Mouse (Mus musculus) spleen, adult 2 months (tissue): Measurements from ENCODE around the gene Ubap1. TPM values are rescaled to one million over a fixed set of nuclear protein-coding genes. Genes with fewer than 3 reads are reported as not detected.

ENCODE experiments used
- DNase-seq, 2 experiments: peaks; one replicate each; pipeline versions ENCODE4 v3.0.0 to v3.0.0-alpha.2; 2012 to 2021; ENCODE audit warnings: low spot score in 2 of 2, low read depth in 1 of 2
- H3K27ac ChIP-seq: fragments of 200-500 bp; 2 replicates; pipeline ENCODE4 v1.5.1; 2012; ENCODE audit warnings: low read length, inconsistent platforms; ENCODE audit not compliant: insufficient read depth
- H3K27me3 ChIP-seq: fragments of 200-500 bp; 2 replicates; pipeline ENCODE4 v1.6.1; 2012; ENCODE audit warnings: mild to moderate bottlenecking, moderate library complexity, low read length, inconsistent platforms; ENCODE audit not compliant: control insufficient read depth, insufficient read depth
- H3K36me3 ChIP-seq: fragments of 200-500 bp; 2 replicates; pipeline ENCODE4 v1.6.1; 2012; ENCODE audit warnings: mild to moderate bottlenecking, low read length, inconsistent platforms; ENCODE audit not compliant: control insufficient read depth, insufficient read depth
- H3K4me1 ChIP-seq: fragments of 200-500 bp; 2 replicates; pipeline ENCODE4 v1.6.1; 2011; ENCODE audit warnings: inconsistent platforms; ENCODE audit not compliant: control insufficient read depth, insufficient read depth, insufficient read length
- H3K4me3 ChIP-seq: fragments of 200-500 bp; 2 replicates; pipeline ENCODE4 v1.5.1; 2011; ENCODE audit warnings: mild to moderate bottlenecking, inconsistent platforms; ENCODE audit not compliant: insufficient read depth, insufficient read length; ENCODE audit errors: extremely low read depth
- CTCF ChIP-seq: fragments of 200-500 bp; IDR thresholded peaks from 2 replicates; pipeline ENCODE4 v1.5.1; 2011; ENCODE audit warnings: mild to moderate bottlenecking, inconsistent platforms; ENCODE audit not compliant: insufficient read depth, insufficient read length, insufficient replicate concordance; ENCODE audit errors: extremely low read depth
- POLR2A ChIP-seq: fragments of 200-500 bp; IDR thresholded peaks from 2 replicates; pipeline ENCODE4 v1.6.1; 2011; ENCODE audit warnings: low read depth, low read length, inconsistent platforms
- WGBS: fragments of 180-500 bp; shearing (Covaris S2); methylation state at CpG from one replicate; pipeline ENCODE4 v1.1.7; 2018; 5-methylcytosine and 5-hydroxymethylcytosine counted together
- polyA plus RNA-seq: library from polyadenylated mRNA; depleted of rRNA; stranded (reverse); fragments of >200 nt; gene quantifications from 2 replicates; pipeline ENCODE4 v1.2.3, GENCODE M21; 2012

Gene Ubap1
- polyA plus RNA-seq, 1 experiment: 18.5 TPM

DNA sequence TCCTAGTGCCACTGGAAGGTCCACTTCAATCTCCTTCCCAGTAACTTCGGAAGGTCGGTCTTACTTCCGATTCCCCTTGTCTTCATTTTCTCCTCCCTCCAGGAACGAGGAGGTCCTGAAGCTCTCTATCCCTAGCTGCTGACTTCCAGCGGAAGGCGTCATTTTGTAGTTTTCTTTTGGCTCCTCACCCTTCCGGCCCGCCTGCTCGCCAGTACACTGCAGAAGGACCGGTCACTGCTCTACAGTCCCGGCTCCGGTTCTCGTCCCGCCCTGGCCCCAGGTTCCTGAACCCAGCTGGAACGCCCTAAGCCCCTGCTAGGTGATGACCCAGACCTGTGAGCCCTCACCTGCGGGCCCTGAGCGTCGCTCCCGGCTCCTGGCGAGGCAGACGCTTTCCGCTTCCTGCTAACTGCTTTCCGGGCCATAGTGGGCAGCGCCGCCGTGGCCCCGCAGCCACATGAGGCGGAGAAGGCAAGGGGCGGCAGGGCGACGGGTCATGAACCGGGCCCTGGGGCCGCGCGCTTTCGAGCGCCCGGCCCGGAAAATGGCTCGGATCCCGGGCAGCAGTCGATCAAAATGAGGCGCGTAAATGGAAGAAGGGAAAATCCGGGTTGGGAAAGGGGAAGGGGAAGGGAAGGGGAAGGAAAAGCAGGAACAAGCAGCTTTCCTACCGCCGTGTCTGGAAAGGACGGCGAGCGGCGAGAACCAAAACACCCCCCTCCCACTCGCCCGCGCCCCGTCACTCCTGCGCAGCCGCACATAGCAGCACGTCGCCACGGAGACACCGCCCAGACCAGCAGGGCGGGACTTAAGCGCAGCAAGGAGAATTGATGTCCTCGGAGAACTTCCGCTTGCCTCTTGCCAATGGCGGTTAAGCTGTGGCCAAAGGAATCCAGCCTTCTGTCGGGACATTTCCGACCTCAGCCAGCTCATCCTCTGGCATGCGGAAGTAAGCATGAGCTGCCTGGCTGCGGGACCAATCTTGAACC, 34.4 kb upstream of the Ubap1 start, which contains the start of gene Dcaf12:
TSS of gene Dcaf12 (minus strand) at position 749 of the 989 bp plus-strand sequence.
- Histone ChIP-seq H3K4me3 (peak within 1 kb of the TSS; percentile 93), H3K4me1 (peaks cover 17% of the 10 kb centered on the region; the same call in 1 of the 2 replicates), H3K27ac (peak within 1 kb of the TSS; percentile 93), H3K27me3 (no peaks in the 10 kb centered on the region), H3K36me3 (peaks cover 5% of the 10 kb centered on the region)
- peak; percentile 81 to 91 for DNase-seq
- WGBS: under 1% methylated on average over 69 of the region's 70 CpGs
- TF ChIP-seq CTCF (no peak), POLR2A (peak; percentile 27)

DNA sequence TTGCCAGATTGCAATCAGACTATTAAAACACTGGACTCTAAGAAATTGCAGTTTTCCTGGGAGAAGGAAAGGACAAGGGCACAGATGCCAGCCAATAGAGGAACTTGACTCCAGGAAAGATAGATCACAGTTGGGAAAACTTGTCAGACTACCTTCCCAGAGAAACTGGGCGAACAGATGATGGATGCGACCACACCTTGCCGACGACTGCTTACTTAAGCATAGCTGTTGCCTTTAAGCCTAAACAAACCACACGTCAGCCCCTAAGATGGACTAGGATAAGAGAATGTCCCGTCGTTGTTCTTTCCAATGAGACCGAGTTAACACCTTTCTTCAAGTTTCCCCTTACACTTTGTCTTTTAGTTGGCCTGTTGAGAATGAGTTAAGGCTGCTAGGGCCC, 33.6 kb upstream of the Ubap1 start:
- no peak for DNase-seq
- H3K27me3 ChIP-seq: no peaks in the 10 kb centered on the region
- peaks cover 13% of the 10 kb centered on the region; the same call in 1 of the 2 replicates for H3K4me1 ChIP-seq
- peak overlapping the region; percentile 54 for H3K4me3 ChIP-seq
- peaks cover 5% of the 10 kb centered on the region for H3K36me3 ChIP-seq
- no peak for TF ChIP-seq POLR2A
- no peak for TF ChIP-seq CTCF
- 81% methylated on average over 8 of the region's 8 CpGs for WGBS
- peak overlapping the region; percentile 76 for H3K27ac ChIP-seq

GRCm38 (mm10) chr4:41318267-41318666, 30.5 kb upstream of the Ubap1 start:
- Histone ChIP-seq H3K4me3 (no peak overlapping the region), H3K27me3 (no peaks in the 10 kb centered on the region), H3K27ac (no peak overlapping the region), H3K4me1 (peaks cover 4% of the 10 kb centered on the region; the same call in 1 of the 2 replicates), H3K36me3 (no peaks in the 10 kb centered on the region)
- TF ChIP-seq POLR2A (no peak), CTCF (no peak)
- DNase-seq: no peak
- 88% methylated on average over 5 of the region's 5 CpGs for WGBS

DNA sequence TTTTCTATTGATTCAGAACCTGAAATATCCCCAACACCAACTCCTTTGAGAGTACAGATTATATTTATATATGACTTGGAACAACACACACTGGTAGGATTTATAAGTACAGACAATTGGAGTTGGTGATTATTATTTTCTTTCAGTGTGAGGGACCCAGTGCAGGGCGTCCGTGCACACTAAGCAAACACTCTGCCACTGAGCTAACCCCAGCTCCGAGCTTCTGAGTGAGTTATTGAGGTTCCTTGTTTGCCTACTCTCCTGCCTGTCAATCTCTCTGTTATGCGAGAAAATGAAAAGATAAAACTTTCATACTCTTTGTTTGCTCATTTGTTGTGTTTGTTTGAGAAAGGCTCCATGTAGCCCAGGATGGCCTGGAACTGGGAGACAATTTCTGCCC, 27.8 kb upstream of the Ubap1 start:
- Histone ChIP-seq H3K36me3 (no peaks in the 10 kb centered on the region), H3K4me3 (no peak overlapping the region), H3K27me3 (no peaks in the 10 kb centered on the region), H3K4me1 (no peaks in the 10 kb centered on the region), H3K27ac (no peak overlapping the region)
- WGBS: 82% methylated on average over 4 of the region's 4 CpGs
- TF ChIP-seq CTCF: no peak
- no peak for TF ChIP-seq POLR2A
- DNase-seq: no peak

DNA sequence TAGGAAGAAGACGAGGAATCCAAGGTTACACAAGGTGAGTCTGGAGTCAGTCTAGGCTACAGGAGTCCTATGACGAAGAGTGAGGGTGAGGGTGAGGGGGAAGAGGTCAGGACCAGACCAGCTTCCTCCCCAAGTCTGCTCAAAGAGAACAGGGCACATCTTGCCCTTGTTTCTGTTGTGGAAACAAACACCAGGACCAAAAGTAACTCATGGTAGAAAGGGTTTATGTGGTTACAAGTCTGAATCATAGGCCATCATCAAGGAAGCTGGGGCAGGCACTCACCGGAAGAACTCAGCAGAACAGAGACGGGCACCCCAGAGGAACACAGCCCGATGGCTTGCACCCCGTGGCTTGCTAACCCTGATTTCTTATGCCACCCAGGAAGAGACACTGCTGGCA, 21.9 kb upstream of the Ubap1 start:
- TF ChIP-seq CTCF (no peak), POLR2A (no peak)
- no peaks in the 10 kb centered on the region for H3K4me1 ChIP-seq
- no peak for DNase-seq
- H3K27ac ChIP-seq: no peak overlapping the region
- H3K36me3 ChIP-seq: no peaks in the 10 kb centered on the region
- no peaks in the 10 kb centered on the region for H3K27me3 ChIP-seq
- no peak overlapping the region for H3K4me3 ChIP-seq
- WGBS: 79% methylated on average over 6 of the region's 6 CpGs

DNA sequence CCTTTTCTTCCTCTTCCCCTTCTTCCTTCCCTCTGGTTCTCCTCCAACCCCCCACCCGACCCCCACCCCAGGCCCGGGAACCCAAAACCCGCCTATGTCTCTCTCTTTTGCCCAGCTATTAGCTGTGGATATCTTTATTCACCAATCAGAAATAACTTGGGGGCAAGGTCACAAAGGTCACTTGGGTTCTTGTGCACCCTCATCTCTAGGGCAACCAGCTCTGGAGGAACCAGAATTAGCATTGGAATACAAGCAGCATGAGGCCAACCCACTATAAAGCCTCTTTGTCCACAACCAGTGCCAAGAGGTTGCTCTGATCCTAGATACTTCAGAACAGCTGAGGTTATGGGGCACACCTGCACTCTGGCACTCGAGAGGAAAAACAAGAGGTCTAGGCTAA, 19.3 kb upstream of the Ubap1 start:
- H3K36me3 ChIP-seq: no peaks in the 10 kb centered on the region
- no peak overlapping the region for H3K27ac ChIP-seq
- H3K4me1 ChIP-seq: no peaks in the 10 kb centered on the region
- TF ChIP-seq CTCF (no peak), POLR2A (no peak)
- 71% methylated on average over 4 of the region's 4 CpGs for WGBS
- H3K4me3 ChIP-seq: no peak overlapping the region
- no peaks in the 10 kb centered on the region for H3K27me3 ChIP-seq
- DNase-seq: no peak

DNA sequence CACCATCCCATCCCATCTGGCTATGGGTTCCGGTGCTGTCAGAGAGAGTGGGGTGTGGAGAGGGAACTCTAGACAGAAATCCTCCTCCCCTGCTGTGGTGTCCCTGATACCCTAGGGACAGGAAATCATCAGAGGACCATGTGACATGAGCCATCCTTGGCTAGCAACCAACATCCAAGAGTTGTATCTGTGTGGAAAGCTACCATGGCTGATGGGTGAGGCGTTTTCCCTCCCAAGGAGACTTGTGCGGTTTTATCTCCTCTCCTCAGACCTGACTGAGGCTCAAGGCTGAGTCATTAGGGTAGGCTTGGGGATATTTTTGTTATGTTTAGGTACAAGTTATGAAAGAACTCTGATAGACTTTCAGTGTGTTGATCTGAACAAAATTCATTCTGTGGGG, 17.7 kb upstream of the Ubap1 start:
- 63% methylated on average over 3 of the region's 3 CpGs for WGBS
- Histone ChIP-seq H3K36me3 (no peaks in the 10 kb centered on the region), H3K4me1 (no peaks in the 10 kb centered on the region), H3K4me3 (no peak overlapping the region), H3K27ac (no peak overlapping the region), H3K27me3 (no peaks in the 10 kb centered on the region)
- TF ChIP-seq CTCF (no peak), POLR2A (no peak)
- DNase-seq: no peak
